15 mouse cellular contexts compared by ENCODE assay signal in genomic region chr5:93097204-93097906, GRCm38 (mm10). TPM values are rescaled to one million over a fixed set of nuclear protein-coding genes. Genes with fewer than 3 reads are reported as not detected.
DNase-seq lines count a peak whose midpoint lies in the region; ATAC-seq and TF ChIP-seq lines count a peak whose summit lies in the region.
"Had no signal": no experiment of that assay in that cellular context is flagged by ENCODE, and none has a peak within 500 bp of the region (broad histone marks: within the 10 kb centered on the region; RNA-seq: fewer than 3 reads in every experiment).

No protein-coding gene starts in this region.

- no peaks in the 10 kb centered on the region for H3K9me3 ChIP-seq in midbrain, embryonic 11.5 days (ENCODE audit: control insufficient read depth, low read length)
- no peaks in the 10 kb centered on the region for H3K9me3 ChIP-seq in midbrain, embryonic 15.5 days
- no peaks in the 10 kb centered on the region for H3K9me3 ChIP-seq in kidney, embryonic 15.5 days (replicated peaks)
- no peaks in the 10 kb centered on the region for H3K9me3 ChIP-seq in neural tube, embryonic 14.5 days (ENCODE audit: control insufficient read depth, low read length)
- H3K9me3 ChIP-seq: heart, embryonic 12.5 days had no signal

- H3K4me2 ChIP-seq in midbrain, embryonic 11.5 days = no peak overlapping the region
- H3K4me2 ChIP-seq in midbrain, embryonic 15.5 days = no peak overlapping the region
- peak overlapping the region; percentile 94 for H3K4me2 ChIP-seq in kidney, embryonic 15.5 days
- H3K4me2 ChIP-seq in neural tube, embryonic 14.5 days (ENCODE audit: low read depth, low read length) = peak overlapping the region; percentile 8; the same call in 1 of the 2 replicates
- H3K4me2 ChIP-seq: heart, embryonic 12.5 days had no signal

- H3K4me3 ChIP-seq in gastrocnemius, adult 2 months = peak overlapping the region; percentile 49
- H3K4me3 ChIP-seq in midbrain, embryonic 11.5 days (ENCODE audit: low read depth, low read length) = no peak overlapping the region
- H3K4me3 ChIP-seq in midbrain, embryonic 15.5 days = no peak overlapping the region
- no peak overlapping the region for H3K4me3 ChIP-seq in kidney, embryonic 15.5 days (replicated peaks)
- no peak overlapping the region for H3K4me3 ChIP-seq in neural tube, embryonic 14.5 days (ENCODE audit: low read depth, low read length)
- H3K4me3 ChIP-seq: heart, embryonic 12.5 days; layer of hippocampus, adult 2 months had no signal

- TF ChIP-seq CTCF in gastrocnemius, adult 2 months (IDR thresholded peaks at IDR 0.05) = peak; percentile 1; the same call in 1 of the 2 replicates

- 73% methylated on average over 13 of the region's 13 CpGs for WGBS in midbrain, embryonic 11.5 days
- WGBS in midbrain, embryonic 15.5 days = 71% methylated on average over 13 of the region's 13 CpGs
- 40% methylated on average over 13 of the region's 13 CpGs for WGBS in kidney, embryonic 15.5 days
- 69% methylated on average over 13 of the region's 13 CpGs for WGBS in neural tube, embryonic 14.5 days

- DNase-seq in gastrocnemius, adult 2 months = peak; percentile 72
- no peak for DNase-seq in gastrocnemius, postnatal 36 days
- peak; percentile 81 for DNase-seq in midbrain, embryonic 11.5 days (ENCODE audit: low spot score, missing footprints)
- DNase-seq in layer of hippocampus, adult 11-12 months (ENCODE audit: low spot score) = no peak
- no peak for DNase-seq in lung, postnatal 25 days (ENCODE audit: low spot score)
- DNase-seq: adrenal gland, adult 8-10 months; cerebellum, adult 11 months; right cerebral cortex, postnatal 14 days; thymus, adult 18-20 months had no signal

- peaks cover 34% of the 10 kb centered on the region for H3K4me1 ChIP-seq in midbrain, embryonic 11.5 days (ENCODE audit: control insufficient read depth, insufficient read depth, low read length)
- H3K4me1 ChIP-seq in midbrain, embryonic 15.5 days = peaks cover 31% of the 10 kb centered on the region
- peaks cover 75% of the 10 kb centered on the region for H3K4me1 ChIP-seq in kidney, embryonic 15.5 days
- peaks cover 18% of the 10 kb centered on the region; the same call in 1 of the 2 replicates for H3K4me1 ChIP-seq in neural tube, embryonic 14.5 days (ENCODE audit: control insufficient read depth, insufficient read depth, low read length)

- peaks cover 3% of the 10 kb centered on the region; the same call in 1 of the 2 replicates for H3K36me3 ChIP-seq in midbrain, embryonic 11.5 days (ENCODE audit: control insufficient read depth, insufficient read depth, low read length)
- no peaks in the 10 kb centered on the region; the same call in 1 of the 2 replicates for H3K36me3 ChIP-seq in midbrain, embryonic 15.5 days (replicated peaks)
- no peaks in the 10 kb centered on the region for H3K36me3 ChIP-seq in kidney, embryonic 15.5 days
- no peaks in the 10 kb centered on the region for H3K36me3 ChIP-seq in neural tube, embryonic 14.5 days (ENCODE audit: control insufficient read depth, insufficient read depth, low read length)

- intact Hi-C loops in gastrocnemius, adult 2 months (cut with DNase I) = no loop called here
- intact Hi-C loops in gastrocnemius, postnatal 36 days (cut with DNase I) = no loop called here

- H3K27me3 ChIP-seq in midbrain, embryonic 11.5 days (ENCODE audit: control insufficient read depth, insufficient read depth, low read length) = no peaks in the 10 kb centered on the region
- no peaks in the 10 kb centered on the region for H3K27me3 ChIP-seq in midbrain, embryonic 15.5 days (replicated peaks)
- H3K27me3 ChIP-seq in kidney, embryonic 15.5 days = no peaks in the 10 kb centered on the region
- no peaks in the 10 kb centered on the region for H3K27me3 ChIP-seq in neural tube, embryonic 14.5 days (ENCODE audit: control insufficient read depth, insufficient read depth, low read length)
- H3K27me3 ChIP-seq: heart, embryonic 12.5 days had no signal

- no peak for ATAC-seq in midbrain, embryonic 11.5 days (ENCODE audit: low FRiP score)
- no peak for ATAC-seq in midbrain, embryonic 15.5 days (replicated peaks)
- no peak for ATAC-seq in kidney, embryonic 15.5 days (replicated peaks; ENCODE audit: low FRiP score)
- ATAC-seq in neural tube, embryonic 14.5 days (ENCODE audit: low read depth) = no peak
- ATAC-seq: lung, postnatal 0 days had no signal

- no peak overlapping the region for H3K9ac ChIP-seq in midbrain, embryonic 11.5 days (ENCODE audit: low read length)
- no peak overlapping the region for H3K9ac ChIP-seq in midbrain, embryonic 15.5 days
- no peak overlapping the region for H3K9ac ChIP-seq in kidney, embryonic 15.5 days
- H3K9ac ChIP-seq in neural tube, embryonic 14.5 days (replicated peaks; ENCODE audit: low read depth, low read length) = no peak overlapping the region
- H3K9ac ChIP-seq: heart, embryonic 12.5 days had no signal

- peak overlapping the region; percentile 99 for H3K27ac ChIP-seq in gastrocnemius, adult 2 months
- H3K27ac ChIP-seq in midbrain, embryonic 11.5 days (ENCODE audit: low read depth, low read length) = no peak overlapping the region
- H3K27ac ChIP-seq in midbrain, embryonic 15.5 days = no peak overlapping the region
- no peak overlapping the region for H3K27ac ChIP-seq in kidney, embryonic 15.5 days
- H3K27ac ChIP-seq in neural tube, embryonic 14.5 days (ENCODE audit: low read depth, low read length) = no peak overlapping the region
- H3K27ac ChIP-seq: layer of hippocampus, adult 2 months had no signal

RNA-seq across cellular contexts. Expression of gene Sept11, which starts 4.1 kb away (rescaled TPM):
- total RNA-seq in gastrocnemius, adult 2 months (2021) = 10 to 100 TPM; 85.1 to 87.6 TPM
- total RNA-seq in gastrocnemius, postnatal 36 days (2021) = 10 to 100 TPM; 69.1 to 85.0 TPM
- polyA plus RNA-seq in midbrain, embryonic 11.5 days (2014; fragmentation: Nextera tagmentation; extraction: Ambion mirVana) = 251 and 269 TPM in 2 replicates
- polyA plus RNA-seq in midbrain, embryonic 15.5 days (2015; fragmentation: Nextera tagmentation; extraction: Ambion mirVana) = 148 TPM in 2 replicates
- polyA plus RNA-seq in kidney, embryonic 15.5 days (2015; fragmentation: Nextera tagmentation; extraction: Ambion mirVana) = 221 and 222 TPM in 2 replicates
- polyA plus RNA-seq in neural tube, embryonic 14.5 days (2014; fragmentation: Nextera tagmentation; extraction: Ambion mirVana) = 135 and 167 TPM in 2 replicates

RNA-seq across cellular contexts. Expression of gene Sowahb, which starts 52.5 kb away (rescaled TPM):
- not detected for total RNA-seq in gastrocnemius, adult 2 months (2021)
- total RNA-seq in gastrocnemius, postnatal 36 days (2021) = not detected
- polyA plus RNA-seq in midbrain, embryonic 11.5 days (2014; fragmentation: Nextera tagmentation; extraction: Ambion mirVana) = 0.03 and 0.21 TPM in 2 replicates
- 0.04 TPM in 2 replicates for polyA plus RNA-seq in midbrain, embryonic 15.5 days (2015; fragmentation: Nextera tagmentation; extraction: Ambion mirVana)
- polyA plus RNA-seq in kidney, embryonic 15.5 days (2015; fragmentation: Nextera tagmentation; extraction: Ambion mirVana) = 1.4 and 1.5 TPM in 2 replicates
- 0.15 TPM in 1 of 2 replicates, not detected in the other for polyA plus RNA-seq in neural tube, embryonic 14.5 days (2014; fragmentation: Nextera tagmentation; extraction: Ambion mirVana)

Comparison
In these comparisons a context has a peak if more than half of its experiments do, and no peak if none do; other contexts are left out.
1. DNase-seq: peak in gastrocnemius, adult 2 months (single experiment) and midbrain, embryonic 11.5 days (single experiment); none in gastrocnemius, postnatal 36 days (0 of 2), layer of hippocampus, adult 11-12 months (single experiment) and lung, postnatal 25 days (single experiment).
2. H3K4me2 ChIP-seq: peak in kidney, embryonic 15.5 days (single experiment) and neural tube, embryonic 14.5 days (single experiment); none in midbrain, embryonic 11.5 days (single experiment) and midbrain, embryonic 15.5 days (single experiment).